Mouse (Mus musculus): ENCODE results near the gene Ell2. TPM values are rescaled to one million over a fixed set of nuclear protein-coding genes. Genes with fewer than 3 reads are reported as not detected.
"Not testable (repeated sequence)": the region's sequence is repeated elsewhere in the genome, so short reads cannot be mapped to it uniquely, and the experiment has no call there.

Ell2 gene
- polyA plus RNA-seq, 1 experiment from 2014 or later, result 8.7 TPM

- not testable (repeated sequence) for H3K4me3 ChIP-seq
- WGBS, result 87% methylated on average over 4 of the region's 4 CpGs
Measured at GRCm38 (mm10) chr13:75711517-75711916, 5.0 kb downstream of the Ell2 start.

GRCm38 (mm10) chr13:75712544-75712943 is 6.0 kb downstream of the Ell2 start:
- peaks cover 13% of the 10 kb centered on the region for H3K4me1 ChIP-seq
- H3K27ac ChIP-seq; H3K4me3 ChIP-seq; ATAC-seq (ENCODE audit: borderline replicate concordance, extremely low read depth, low FRiP score, low TSS enrichment); H3K27me3 ChIP-seq; H3K9me3 ChIP-seq; H3K9ac ChIP-seq; H3K4me2 ChIP-seq; H3K36me3 ChIP-seq: not testable (repeated sequence)
- 93% methylated on average over 4 of the region's 5 CpGs for WGBS

More at GRCm38 (mm10) chr13:75711517-75711916, 5.0 kb downstream of the Ell2 start:
- not testable (repeated sequence) for H3K4me2 ChIP-seq; H3K27me3 ChIP-seq; H3K36me3 ChIP-seq; ATAC-seq (ENCODE audit: borderline replicate concordance, extremely low read depth, low FRiP score, low TSS enrichment); H3K9ac ChIP-seq; H3K27ac ChIP-seq; H3K9me3 ChIP-seq
- H3K4me1 ChIP-seq, result peaks cover 13% of the 10 kb centered on the region

- no peak for ATAC-seq (ENCODE audit: borderline replicate concordance, extremely low read depth, low FRiP score, low TSS enrichment)
- Histone ChIP-seq H3K36me3 (no peaks in the 10 kb centered on the region), H3K9ac (no peak overlapping the region), H3K27me3 (peaks cover 4% of the 10 kb centered on the region; the same call in 1 of the 2 replicates), H3K4me2 (no peak overlapping the region), H3K27ac (no peak overlapping the region), H3K4me1 (peaks cover 3% of the 10 kb centered on the region), H3K4me3 (no peak overlapping the region), H3K9me3 (no peaks in the 10 kb centered on the region)
- WGBS, result 81% methylated on average over 6 of the region's 6 CpGs
Measured at GRCm38 (mm10) chr13:75714407-75714806, 7.8 kb downstream of the Ell2 start.

- H3K9ac ChIP-seq, result no peak overlapping the region
- ATAC-seq (ENCODE audit: borderline replicate concordance, extremely low read depth, low FRiP score, low TSS enrichment), result no peak
- no peaks in the 10 kb centered on the region for H3K9me3 ChIP-seq
- 60% methylated on average over 3 of the region's 3 CpGs for WGBS
- H3K4me1 ChIP-seq, result no peaks in the 10 kb centered on the region; the same call in 1 of the 2 replicates
- H3K4me3 ChIP-seq, result no peak overlapping the region
- no peaks in the 10 kb centered on the region for H3K27me3 ChIP-seq
- H3K27ac ChIP-seq, result no peak overlapping the region
- no peaks in the 10 kb centered on the region for H3K36me3 ChIP-seq
- H3K4me2 ChIP-seq, result no peak overlapping the region
Measured at GRCm38 (mm10) chr13:75717638-75718302, 11.2 kb downstream of the Ell2 start.

GRCm38 (mm10) chr13:75718376-75718775 is 11.8 kb downstream of the Ell2 start:
- ATAC-seq (ENCODE audit: borderline replicate concordance, extremely low read depth, low FRiP score, low TSS enrichment), result no peak

GRCm38 (mm10) chr13:75719645-75720044 is 13.1 kb downstream of the Ell2 start:
- Histone ChIP-seq H3K27me3 (no peaks in the 10 kb centered on the region), H3K9me3 (no peaks in the 10 kb centered on the region), H3K4me2 (no peak overlapping the region), H3K27ac (no peak overlapping the region), H3K36me3 (no peaks in the 10 kb centered on the region), H3K9ac (no peak overlapping the region), H3K4me1 (no peaks in the 10 kb centered on the region), H3K4me3 (no peak overlapping the region)
- no peak for ATAC-seq (ENCODE audit: borderline replicate concordance, extremely low read depth, low FRiP score, low TSS enrichment)
- WGBS, result 71% methylated on average over 4 of the region's 4 CpGs

More at GRCm38 (mm10) chr13:75718376-75718775, 11.8 kb downstream of the Ell2 start:
- Histone ChIP-seq H3K9ac (no peak overlapping the region), H3K27me3 (no peaks in the 10 kb centered on the region), H3K9me3 (no peaks in the 10 kb centered on the region), H3K36me3 (no peaks in the 10 kb centered on the region), H3K4me2 (no peak overlapping the region), H3K4me1 (no peaks in the 10 kb centered on the region; the same call in 1 of the 2 replicates), H3K27ac (no peak overlapping the region), H3K4me3 (no peak overlapping the region)

GRCm38 (mm10) chr13:75726569-75727373 is 20.2 kb downstream of the Ell2 start:
- WGBS, result 69% methylated on average over 4 of the region's 4 CpGs
- H3K4me3 ChIP-seq, result no peak overlapping the region
- ATAC-seq (ENCODE audit: borderline replicate concordance, extremely low read depth, low FRiP score, low TSS enrichment), result no peak
- H3K9ac ChIP-seq, result no peak overlapping the region
- H3K27ac ChIP-seq, result no peak overlapping the region
- H3K4me1 ChIP-seq, result 0 out of 2 replicates have a peak, but pooled peaks cover 3% of the 10 kb centered on the region
- no peak overlapping the region for H3K4me2 ChIP-seq
- H3K36me3 ChIP-seq, result no peaks in the 10 kb centered on the region
- no peaks in the 10 kb centered on the region for H3K27me3 ChIP-seq
- no peaks in the 10 kb centered on the region for H3K9me3 ChIP-seq

GRCm38 (mm10) chr13:75727932-75728331 is 21.4 kb downstream of the Ell2 start:
- no peak overlapping the region for H3K4me2 ChIP-seq

GRCm38 (mm10) chr13:75729834-75730233 is 23.3 kb downstream of the Ell2 start:
- no peak for ATAC-seq (ENCODE audit: borderline replicate concordance, extremely low read depth, low FRiP score, low TSS enrichment)
- H3K4me1 ChIP-seq, result 0 out of 2 replicates have a peak, but pooled peaks cover 3% of the 10 kb centered on the region
- H3K9me3 ChIP-seq, result no peaks in the 10 kb centered on the region
- no peaks in the 10 kb centered on the region for H3K36me3 ChIP-seq
- no peak overlapping the region for H3K27ac ChIP-seq
- H3K4me3 ChIP-seq, result no peak overlapping the region
- no peak overlapping the region for H3K4me2 ChIP-seq
- no peaks in the 10 kb centered on the region for H3K27me3 ChIP-seq
- H3K9ac ChIP-seq, result no peak overlapping the region
- 62% methylated on average over 1 of the region's 1 CpGs for WGBS

More at GRCm38 (mm10) chr13:75727932-75728331, 21.4 kb downstream of the Ell2 start:
- 66% methylated on average over 1 of the region's 1 CpGs for WGBS
- no peak overlapping the region for H3K9ac ChIP-seq
- no peaks in the 10 kb centered on the region for H3K36me3 ChIP-seq
- H3K4me1 ChIP-seq, result 0 out of 2 replicates have a peak, but pooled peaks cover 3% of the 10 kb centered on the region
- no peaks in the 10 kb centered on the region for H3K27me3 ChIP-seq
- no peaks in the 10 kb centered on the region for H3K9me3 ChIP-seq
- H3K27ac ChIP-seq, result no peak overlapping the region
- ATAC-seq (ENCODE audit: borderline replicate concordance, extremely low read depth, low FRiP score, low TSS enrichment), result no peak
- H3K4me3 ChIP-seq, result no peak overlapping the region

GRCm38 (mm10) chr13:75730717-75731116 is 24.2 kb downstream of the Ell2 start:
- Histone ChIP-seq H3K4me3 (no peak overlapping the region), H3K4me2 (no peak overlapping the region), H3K4me1 (0 out of 2 replicates have a peak, but pooled peaks cover 3% of the 10 kb centered on the region), H3K36me3 (no peaks in the 10 kb centered on the region), H3K27ac (no peak overlapping the region), H3K9ac (no peak overlapping the region), H3K27me3 (no peaks in the 10 kb centered on the region), H3K9me3 (no peaks in the 10 kb centered on the region)
- no peak for ATAC-seq (ENCODE audit: borderline replicate concordance, extremely low read depth, low FRiP score, low TSS enrichment)

GRCm38 (mm10) chr13:75733594-75734161 is 27.1 kb downstream of the Ell2 start:
- 39% methylated on average over 3 of the region's 3 CpGs for WGBS
- Histone ChIP-seq H3K27me3 (no peaks in the 10 kb centered on the region), H3K4me2 (no peak overlapping the region), H3K36me3 (no peaks in the 10 kb centered on the region), H3K4me1 (peaks cover 11% of the 10 kb centered on the region; the same call in 1 of the 2 replicates), H3K9ac (no peak overlapping the region), H3K9me3 (no peaks in the 10 kb centered on the region), H3K27ac (no peak overlapping the region), H3K4me3 (no peak overlapping the region)
- ATAC-seq (ENCODE audit: borderline replicate concordance, extremely low read depth, low FRiP score, low TSS enrichment), result peak; percentile 59; the same call in 1 of the 2 replicates

- H3K27ac ChIP-seq, result no peak overlapping the region
- WGBS, result 85% methylated on average over 5 of the region's 5 CpGs
- H3K4me3 ChIP-seq, result no peak overlapping the region
- no peak for ATAC-seq (ENCODE audit: borderline replicate concordance, extremely low read depth, low FRiP score, low TSS enrichment)
- H3K4me1 ChIP-seq, result peaks cover 14% of the 10 kb centered on the region; the same call in 1 of the 2 replicates
- no peak overlapping the region for H3K4me2 ChIP-seq
- no peaks in the 10 kb centered on the region for H3K27me3 ChIP-seq
- no peaks in the 10 kb centered on the region for H3K36me3 ChIP-seq
- H3K9ac ChIP-seq, result no peak overlapping the region
- H3K9me3 ChIP-seq, result no peaks in the 10 kb centered on the region
Measured at GRCm38 (mm10) chr13:75734231-75734630, 27.7 kb downstream of the Ell2 start.
